ENCODE assay signal across 51 mouse cellular contexts in the genomic region with DNA sequence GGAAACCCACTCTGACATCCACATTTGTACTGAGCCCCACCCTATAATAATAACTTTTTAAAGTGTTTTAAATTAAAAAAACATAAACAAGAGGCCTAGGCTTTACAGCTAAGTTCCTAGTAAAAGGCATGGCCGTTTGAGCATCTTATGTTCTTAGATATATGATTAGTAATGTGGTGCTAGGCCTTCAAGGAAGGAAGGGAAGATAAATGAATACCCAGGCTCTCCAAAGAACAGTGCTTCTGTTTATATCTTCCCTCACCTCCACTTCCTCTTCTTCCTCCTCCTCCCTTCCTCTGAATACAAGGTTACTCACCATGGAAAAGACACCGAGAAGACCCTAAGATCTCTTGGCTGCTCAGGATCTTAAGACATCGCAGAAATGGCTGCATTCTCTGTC. TPM values are rescaled to one million over a fixed set of nuclear protein-coding genes. Genes with fewer than 3 reads are reported as not detected.
"Had no signal": no experiment of that assay in that cellular context is flagged by ENCODE, and none has a peak within 500 bp of the region (broad histone marks: within the 10 kb centered on the region; RNA-seq: fewer than 3 reads in every experiment).

No protein-coding gene starts in this region.

- H3K4me1 ChIP-seq: hindbrain, embryonic 13.5 days; hindbrain, embryonic 15.5 days; intestine, embryonic 15.5 days; kidney, embryonic 15.5 days had no signal

- DNase-seq: heart, postnatal 10 days; heart, postnatal 14 days; heart, postnatal 36 days; heart, postnatal 4 days; kidney, adult 11 months; kidney, adult 18-20 months; kidney, adult 2 months; kidney, adult 8-10 months; kidney, adult 9 months; kidney, postnatal 10 days; kidney, postnatal 14 days; kidney, postnatal 25 days; kidney, postnatal 36 days; kidney, postnatal 4 days; layer of hippocampus, adult 9-11 months; layer of hippocampus, postnatal 36 days had no signal

- H3K27me3 ChIP-seq: heart, embryonic 15.5 days; hindbrain, embryonic 15.5 days; intestine, embryonic 15.5 days had no signal

- H3K27ac ChIP-seq: heart, embryonic 10.5 days; heart, embryonic 13.5 days; heart, embryonic 15.5 days; hindbrain, embryonic 10.5 days; hindbrain, embryonic 12.5 days; hindbrain, embryonic 13.5 days; hindbrain, embryonic 14.5 days; hindbrain, embryonic 15.5 days; hindbrain, postnatal 0 days; intestine, embryonic 15.5 days; kidney, embryonic 15.5 days; kidney, postnatal 0 days; layer of hippocampus, adult 2 months had no signal

- ATAC-seq: hindbrain, embryonic 16.5 days; hindbrain, postnatal 0 days; inflammation-experienced regulatory T-cells, adult 6 months; intestine, embryonic 15.5 days; intestine, embryonic 16.5 days; intestine, postnatal 0 days had no signal

- H3K36me3 ChIP-seq: heart, embryonic 10.5 days; heart, embryonic 12.5 days; heart, embryonic 13.5 days; heart, embryonic 15.5 days; hindbrain, embryonic 10.5 days; hindbrain, embryonic 15.5 days; intestine, embryonic 15.5 days; kidney, embryonic 15.5 days had no signal

- H3K9ac ChIP-seq: heart, embryonic 12.5 days; heart, embryonic 13.5 days; heart, embryonic 15.5 days; hindbrain, embryonic 12.5 days; hindbrain, embryonic 13.5 days; hindbrain, embryonic 14.5 days; hindbrain, embryonic 15.5 days; intestine, embryonic 15.5 days; kidney, embryonic 15.5 days had no signal

- H3K9me3 ChIP-seq: heart, embryonic 10.5 days; heart, embryonic 12.5 days; heart, embryonic 13.5 days; heart, embryonic 15.5 days; hindbrain, embryonic 10.5 days; hindbrain, embryonic 12.5 days; hindbrain, embryonic 13.5 days; hindbrain, embryonic 15.5 days; intestine, embryonic 15.5 days; kidney, embryonic 15.5 days had no signal

- H3K4me3 ChIP-seq: heart, embryonic 10.5 days; heart, embryonic 12.5 days; heart, embryonic 13.5 days; heart, embryonic 15.5 days; hindbrain, embryonic 10.5 days; hindbrain, embryonic 12.5 days; hindbrain, embryonic 13.5 days; hindbrain, embryonic 15.5 days; intestine, embryonic 15.5 days; kidney, embryonic 15.5 days; layer of hippocampus, adult 2 months had no signal

RNA-seq across cellular contexts. Expression of a gene that starts 7.7 kb away (rescaled TPM):
- total RNA-seq: heart, postnatal 10 days; heart, postnatal 14 days; heart, postnatal 25 days; heart, postnatal 36 days; heart, postnatal 4 days; hematopoietic stem cell, adult 5-6 weeks; hindbrain, postnatal 0 days; layer of hippocampus, adult 18-20 months; layer of hippocampus, adult 2 months; layer of hippocampus, adult 8-10 months; layer of hippocampus, postnatal 10 days; layer of hippocampus, postnatal 14 days; layer of hippocampus, postnatal 25 days; layer of hippocampus, postnatal 36 days; left cerebral cortex, adult 18-20 months had no signal
- polyA plus RNA-seq: heart, embryonic 10.5 days; heart, embryonic 11.5 days; heart, embryonic 12.5 days; heart, embryonic 13.5 days; heart, embryonic 14.5 days; heart, embryonic 15.5 days; heart, embryonic 16.5 days; heart, postnatal 0 days; hindbrain, embryonic 10.5 days; hindbrain, embryonic 11.5 days; hindbrain, embryonic 12.5 days; hindbrain, embryonic 13.5 days; hindbrain, embryonic 14.5 days; hindbrain, embryonic 15.5 days; hindbrain, embryonic 16.5 days; hindbrain, postnatal 0 days; inflammation-experienced regulatory T-cells, adult 6 months; intestine, embryonic 14.5 days; intestine, embryonic 15.5 days; intestine, embryonic 16.5 days; intestine, postnatal 0 days; kidney, adult 2 months; kidney, embryonic 14.5 days; kidney, embryonic 15.5 days; kidney, embryonic 16.5 days; kidney, postnatal 0 days; large intestine, adult 2 months had no signal

RNA-seq across cellular contexts. Expression of a gene that starts 25.0 kb away (rescaled TPM):
- total RNA-seq: hematopoietic stem cell, adult 5-6 weeks; hindbrain, postnatal 0 days; layer of hippocampus, adult 2 months; layer of hippocampus, postnatal 14 days; layer of hippocampus, postnatal 25 days; layer of hippocampus, postnatal 36 days; left cerebral cortex, adult 18-20 months had no signal
- polyA plus RNA-seq: hindbrain, embryonic 14.5 days; inflammation-experienced regulatory T-cells, adult 6 months; intestine, embryonic 14.5 days; intestine, postnatal 0 days; large intestine, adult 2 months had no signal

RNA-seq across cellular contexts. Expression of a gene that starts 49.5 kb away (rescaled TPM):
- total RNA-seq: hematopoietic stem cell, adult 5-6 weeks; layer of hippocampus, adult 18-20 months; layer of hippocampus, adult 2 months; layer of hippocampus, adult 8-10 months; layer of hippocampus, postnatal 25 days; layer of hippocampus, postnatal 36 days had no signal
